In genomic region chr7:134027020-134027415, GRCm38 (mm10) we compare ENCODE assay signal across 9 mouse cellular contexts.
DNase-seq lines count a peak whose midpoint lies in the region; ATAC-seq lines count a peak whose summit lies in the region.
"Had no signal": no experiment of that assay in that cellular context is flagged by ENCODE, and none has a peak within 500 bp of the region (broad histone marks: within the 10 kb centered on the region; RNA-seq: fewer than 3 reads in every experiment).

No protein-coding gene starts in this region.

- WGBS in heart, embryonic 16.5 days = 63% methylated on average over 5 of the region's 5 CpGs
- WGBS in heart, embryonic 10.5 days = 70% methylated on average over 5 of the region's 5 CpGs
- 20% methylated on average over 5 of the region's 5 CpGs for WGBS in neural tube, embryonic 13.5 days
- 76% methylated on average over 5 of the region's 5 CpGs for WGBS in limb, embryonic 10.5 days
- 68% methylated on average over 5 of the region's 5 CpGs for WGBS in stomach, embryonic 16.5 days

- H3K9me3 ChIP-seq in heart, embryonic 16.5 days (replicated peaks; ENCODE audit: control insufficient read depth, low read length) = no peaks in the 10 kb centered on the region
- H3K9me3 ChIP-seq in heart, embryonic 10.5 days = no peaks in the 10 kb centered on the region
- no peaks in the 10 kb centered on the region for H3K9me3 ChIP-seq in neural tube, embryonic 13.5 days
- H3K9me3 ChIP-seq in limb, embryonic 10.5 days (replicated peaks) = no peaks in the 10 kb centered on the region
- no peaks in the 10 kb centered on the region for H3K9me3 ChIP-seq in stomach, embryonic 16.5 days (replicated peaks; ENCODE audit: control insufficient read depth, low read length)

- H3K27me3 ChIP-seq in heart, embryonic 16.5 days (ENCODE audit: control insufficient read depth, insufficient read depth, low read length) = no peaks in the 10 kb centered on the region
- H3K27me3 ChIP-seq in heart, embryonic 10.5 days (ENCODE audit: insufficient read depth, poor library complexity, severe bottlenecking) = no peaks in the 10 kb centered on the region
- H3K27me3 ChIP-seq in neural tube, embryonic 13.5 days = no peaks in the 10 kb centered on the region
- no peaks in the 10 kb centered on the region for H3K27me3 ChIP-seq in limb, embryonic 10.5 days (ENCODE audit: low read depth, poor library complexity, severe bottlenecking)
- no peaks in the 10 kb centered on the region for H3K27me3 ChIP-seq in stomach, embryonic 16.5 days (ENCODE audit: control insufficient read depth, insufficient read depth, low read length)

- H3K4me1 ChIP-seq in heart, embryonic 16.5 days (ENCODE audit: control insufficient read depth, insufficient read depth, low read length) = peaks cover 6% of the 10 kb centered on the region
- peaks cover 17% of the 10 kb centered on the region for H3K4me1 ChIP-seq in heart, embryonic 10.5 days
- H3K4me1 ChIP-seq in neural tube, embryonic 13.5 days (replicated peaks) = peaks cover 28% of the 10 kb centered on the region
- peaks cover 19% of the 10 kb centered on the region for H3K4me1 ChIP-seq in limb, embryonic 10.5 days
- H3K4me1 ChIP-seq in stomach, embryonic 16.5 days (ENCODE audit: control insufficient read depth, insufficient read depth, low read length) = peaks cover 20% of the 10 kb centered on the region

- no peak overlapping the region for H3K4me2 ChIP-seq in heart, embryonic 16.5 days (ENCODE audit: low read depth, low read length)
- no peak overlapping the region for H3K4me2 ChIP-seq in neural tube, embryonic 13.5 days
- no peak overlapping the region for H3K4me2 ChIP-seq in stomach, embryonic 16.5 days (ENCODE audit: low read depth, low read length)

- no peak for DNase-seq in heart, embryonic 10.5 days (ENCODE audit: low spot score)
- DNase-seq in neural tube, embryonic 10.5 days (ENCODE audit: extremely low spot score, low spot score) = no peak
- no peak for DNase-seq in limb, embryonic 10.5 days (ENCODE audit: low spot score)
- DNase-seq in adrenal gland, adult 8-10 months = no peak
- DNase-seq in left cerebral cortex, adult 11 months (ENCODE audit: low spot score) = no peak

- no peak overlapping the region for H3K4me3 ChIP-seq in heart, embryonic 16.5 days (ENCODE audit: low read length)
- H3K4me3 ChIP-seq in heart, embryonic 10.5 days = no peak overlapping the region
- no peak overlapping the region for H3K4me3 ChIP-seq in neural tube, embryonic 13.5 days
- H3K4me3 ChIP-seq in limb, embryonic 10.5 days = no peak overlapping the region
- H3K4me3 ChIP-seq in stomach, embryonic 16.5 days (replicated peaks; ENCODE audit: low read length) = no peak overlapping the region

- H3K36me3 ChIP-seq in heart, embryonic 16.5 days (ENCODE audit: control insufficient read depth, insufficient read depth) = no peaks in the 10 kb centered on the region
- no peaks in the 10 kb centered on the region for H3K36me3 ChIP-seq in heart, embryonic 10.5 days
- no peaks in the 10 kb centered on the region for H3K36me3 ChIP-seq in neural tube, embryonic 13.5 days
- no peaks in the 10 kb centered on the region for H3K36me3 ChIP-seq in limb, embryonic 10.5 days
- H3K36me3 ChIP-seq in stomach, embryonic 16.5 days (ENCODE audit: control insufficient read depth, insufficient read depth, low read length) = no peaks in the 10 kb centered on the region

- H3K27ac ChIP-seq in heart, embryonic 16.5 days (ENCODE audit: low read length) = peak overlapping the region; percentile 63; the same call in 1 of the 2 replicates
- no peak overlapping the region for H3K27ac ChIP-seq in heart, embryonic 10.5 days
- H3K27ac ChIP-seq in neural tube, embryonic 13.5 days (replicated peaks) = peak overlapping the region; percentile 61
- peak overlapping the region; percentile 53; the same call in 1 of the 2 replicates for H3K27ac ChIP-seq in limb, embryonic 10.5 days
- H3K27ac ChIP-seq in stomach, embryonic 16.5 days (ENCODE audit: low read length) = peak overlapping the region; percentile 81
- H3K27ac ChIP-seq: macrophage had no signal

- H3K9ac ChIP-seq in heart, embryonic 16.5 days (ENCODE audit: low read length) = no peak overlapping the region
- H3K9ac ChIP-seq in neural tube, embryonic 13.5 days = no peak overlapping the region
- peak overlapping the region; percentile 16; the same call in 1 of the 2 replicates for H3K9ac ChIP-seq in stomach, embryonic 16.5 days (ENCODE audit: low read length)

- no peak for ATAC-seq in heart, embryonic 16.5 days (replicated peaks; ENCODE audit: extremely low read depth, insufficient read depth, low FRiP score)
- no peak for ATAC-seq in neural tube, embryonic 13.5 days (ENCODE audit: low read depth)
- no peak for ATAC-seq in stomach, embryonic 16.5 days (ENCODE audit: insufficient read depth, low FRiP score)
